Mouse (Mus musculus) testis, adult 2 months (tissue): ENCODE results near the gene C8a.

ENCODE experiments used
- CTCF ChIP-seq: fragments of 200-500 bp; IDR thresholded peaks from 2 replicates; pipeline ENCODE4 v1.5.1; 2012; ENCODE audit warnings: low read depth, mild to moderate bottlenecking, inconsistent platforms, low read length, moderate library complexity; ENCODE audit not compliant: control insufficient read depth, insufficient read depth, insufficient replicate concordance
- POLR2A ChIP-seq: fragments of 200-500 bp; IDR thresholded peaks from 2 replicates; pipeline ENCODE4 v1.6.1; 2012; ENCODE audit warnings: low read depth, mild to moderate bottlenecking, inconsistent platforms, low read length, moderate library complexity; ENCODE audit not compliant: control insufficient read depth

GRCm38 (mm10) chr4:104775601-104776000 is 100.6 kb downstream of the C8a start:
- no peak for TF ChIP-seq CTCF
- no peak for TF ChIP-seq POLR2A
